Mouse (Mus musculus): ENCODE measurements around the gene Ranbp3l. TPM values are rescaled to one million over a fixed set of nuclear protein-coding genes. Genes with fewer than 3 reads are reported as not detected.

Ranbp3l gene
- not detected for polyA plus RNA-seq (2012; fragmentation: generic; extraction: Trizol)

GRCm38 (mm10) chr15:8967573-8968228 is at the start of gene Ranbp3l:
Gene Ranbp3l (plus strand): TSS chr15:8967949.
- peak within 1 kb of the TSS; percentile 72 for H3K4me2 ChIP-seq (ENCODE audit: low read depth)
- no peak within 1 kb of the TSS for H3ac ChIP-seq (ENCODE audit: control insufficient read depth, insufficient read length)
- no peaks in the 10 kb centered on the region for H3K79me2 ChIP-seq (ENCODE audit: control insufficient read depth, insufficient read depth)
- no peaks in the 10 kb centered on the region for H3K36me3 ChIP-seq (ENCODE audit: control insufficient read depth, insufficient read depth)
- no peak within 1 kb of the TSS for H3K4me3 ChIP-seq
- no peaks in the 10 kb centered on the region for H3K27me3 ChIP-seq (ENCODE audit: control insufficient read depth, insufficient read depth, insufficient read length)
- TF ChIP-seq USF1 (IDR thresholded peaks at IDR 0.05; ENCODE audit: low read depth) = no peak
- TF ChIP-seq REST (IDR thresholded peaks at IDR 0.05; ENCODE audit: insufficient read depth, insufficient read length) = no peak
- no peak for TF ChIP-seq MYOG (IDR thresholded peaks at IDR 0.05; ENCODE audit: control insufficient read depth in 1 of 3, insufficient read depth in 1 of 3, insufficient read length in 2 of 3, low read depth in 2 of 3)
- no peak for TF ChIP-seq CEBPB (IDR thresholded peaks at IDR 0.05; ENCODE audit: insufficient read depth, poor library complexity, severe bottlenecking)
- TF ChIP-seq MYOD1 (IDR thresholded peaks at IDR 0.05; ENCODE audit: control insufficient read depth in 1 of 3, insufficient read length in 2 of 3, low read depth in 2 of 3) = no peak
- TF ChIP-seq SRF (IDR thresholded peaks at IDR 0.05; ENCODE audit: control insufficient read depth, insufficient read length, low read depth) = no peak
- no peak for TF ChIP-seq POLR2A (IDR thresholded peaks at IDR 0.05; ENCODE audit: insufficient read length, low read depth)
- no peak for TF ChIP-seq E2F4 (IDR thresholded peaks at IDR 0.05; ENCODE audit: insufficient read depth)
- TF ChIP-seq TCF12 (IDR thresholded peaks at IDR 0.05; ENCODE audit: insufficient read depth, poor library complexity, severe bottlenecking) = no peak
- no peak for TF ChIP-seq MAX (IDR thresholded peaks at IDR 0.05; ENCODE audit: low read depth)
- TF ChIP-seq POLR2AphosphoS2 (IDR thresholded peaks at IDR 0.05; ENCODE audit: insufficient read length, low read depth) = no peak
- no peak for TF ChIP-seq TCF3 (IDR thresholded peaks at IDR 0.05; ENCODE audit: insufficient read length, low read depth)

GRCm38 (mm10) chr15:8930061-8930460 is 37.7 kb upstream of the Ranbp3l start:
- TF ChIP-seq CEBPB (IDR thresholded peaks at IDR 0.05; ENCODE audit: insufficient read depth, poor library complexity, severe bottlenecking) (no peak), POLR2AphosphoS2 (IDR thresholded peaks at IDR 0.05; ENCODE audit: insufficient read length, low read depth) (no peak), MYOD1 (IDR thresholded peaks at IDR 0.05; ENCODE audit: control insufficient read depth in 1 of 3, insufficient read length in 2 of 3, low read depth in 2 of 3) (no peak), E2F4 (IDR thresholded peaks at IDR 0.05; ENCODE audit: insufficient read depth) (no peak), MAX (IDR thresholded peaks at IDR 0.05; ENCODE audit: low read depth) (no peak), MYOG (IDR thresholded peaks at IDR 0.05; ENCODE audit: control insufficient read depth in 1 of 3, insufficient read depth in 1 of 3, insufficient read length in 2 of 3, low read depth in 2 of 3) (no peak), TCF3 (IDR thresholded peaks at IDR 0.05; ENCODE audit: insufficient read length, low read depth) (no peak)
- Histone ChIP-seq H3K27me3 (ENCODE audit: control insufficient read depth, insufficient read depth, insufficient read length) (no peaks in the 10 kb centered on the region), H3K79me2 (ENCODE audit: control insufficient read depth, insufficient read depth) (no peaks in the 10 kb centered on the region), H3K4me2 (ENCODE audit: low read depth) (no peak overlapping the region), H3K4me3 (no peak overlapping the region), H3ac (ENCODE audit: control insufficient read depth, insufficient read length) (no peak overlapping the region), H3K36me3 (ENCODE audit: control insufficient read depth, insufficient read depth) (no peaks in the 10 kb centered on the region)

- H3K36me3 ChIP-seq (ENCODE audit: control insufficient read depth, insufficient read depth) = no peaks in the 10 kb centered on the region
- no peak overlapping the region for H3K4me3 ChIP-seq
- no peaks in the 10 kb centered on the region for H3K27me3 ChIP-seq (ENCODE audit: control insufficient read depth, insufficient read depth, insufficient read length)
- TF ChIP-seq TCF12 (IDR thresholded peaks at IDR 0.05; ENCODE audit: insufficient read depth, poor library complexity, severe bottlenecking) (no peak), E2F4 (IDR thresholded peaks at IDR 0.05; ENCODE audit: insufficient read depth) (no peak), MYOD1 (IDR thresholded peaks at IDR 0.05; ENCODE audit: control insufficient read depth in 1 of 3, insufficient read length in 2 of 3, low read depth in 2 of 3) (no peak), MAX (IDR thresholded peaks at IDR 0.05; ENCODE audit: low read depth) (no peak), MYOG (IDR thresholded peaks at IDR 0.05; ENCODE audit: control insufficient read depth in 1 of 3, insufficient read depth in 1 of 3, insufficient read length in 2 of 3, low read depth in 2 of 3) (no peak), CEBPB (IDR thresholded peaks at IDR 0.05; ENCODE audit: insufficient read depth, poor library complexity, severe bottlenecking) (no peak), POLR2A (IDR thresholded peaks at IDR 0.05; ENCODE audit: insufficient read length, low read depth) (no peak), POLR2AphosphoS2 (IDR thresholded peaks at IDR 0.05; ENCODE audit: insufficient read length, low read depth) (no peak), SRF (IDR thresholded peaks at IDR 0.05; ENCODE audit: control insufficient read depth, insufficient read length, low read depth) (no peak), REST (IDR thresholded peaks at IDR 0.05; ENCODE audit: insufficient read depth, insufficient read length) (no peak)
- no peaks in the 10 kb centered on the region for H3K79me2 ChIP-seq (ENCODE audit: control insufficient read depth, insufficient read depth)
- H3K4me2 ChIP-seq (ENCODE audit: low read depth) = no peak overlapping the region
- no peak overlapping the region for H3ac ChIP-seq (ENCODE audit: control insufficient read depth, insufficient read length)
These were observed 30.8 kb upstream of the Ranbp3l start for GRCm38 (mm10) chr15:8936911-8937310.

- H3K36me3 ChIP-seq (ENCODE audit: control insufficient read depth, insufficient read depth) = no peaks in the 10 kb centered on the region
These were observed 26.9 kb upstream of the Ranbp3l start for GRCm38 (mm10) chr15:8940861-8941260.

More at GRCm38 (mm10) chr15:8940861-8941260, 26.9 kb upstream of the Ranbp3l start:
- no peak overlapping the region for H3K4me2 ChIP-seq (ENCODE audit: low read depth)
- no peaks in the 10 kb centered on the region for H3K27me3 ChIP-seq (ENCODE audit: control insufficient read depth, insufficient read depth, insufficient read length)
- no peak overlapping the region for H3K4me3 ChIP-seq
- no peaks in the 10 kb centered on the region for H3K79me2 ChIP-seq (ENCODE audit: control insufficient read depth, insufficient read depth)
- no peak overlapping the region for H3ac ChIP-seq (ENCODE audit: control insufficient read depth, insufficient read length)
- TF ChIP-seq REST (IDR thresholded peaks at IDR 0.05; ENCODE audit: insufficient read depth, insufficient read length) (no peak), MAX (IDR thresholded peaks at IDR 0.05; ENCODE audit: low read depth) (no peak), USF1 (IDR thresholded peaks at IDR 0.05; ENCODE audit: low read depth) (no peak), MYOG (IDR thresholded peaks at IDR 0.05; ENCODE audit: control insufficient read depth in 1 of 3, insufficient read depth in 1 of 3, insufficient read length in 2 of 3, low read depth in 2 of 3) (no peak), POLR2A (IDR thresholded peaks at IDR 0.05; ENCODE audit: insufficient read length, low read depth) (no peak), TCF12 (IDR thresholded peaks at IDR 0.05; ENCODE audit: insufficient read depth, poor library complexity, severe bottlenecking) (no peak), MYOD1 (IDR thresholded peaks at IDR 0.05; ENCODE audit: control insufficient read depth in 1 of 3, insufficient read length in 2 of 3, low read depth in 2 of 3) (no peak), TCF3 (IDR thresholded peaks at IDR 0.05; ENCODE audit: insufficient read length, low read depth) (no peak), E2F4 (IDR thresholded peaks at IDR 0.05; ENCODE audit: insufficient read depth) (no peak), POLR2AphosphoS2 (IDR thresholded peaks at IDR 0.05; ENCODE audit: insufficient read length, low read depth) (no peak), SRF (IDR thresholded peaks at IDR 0.05; ENCODE audit: control insufficient read depth, insufficient read length, low read depth) (no peak), CEBPB (IDR thresholded peaks at IDR 0.05; ENCODE audit: insufficient read depth, poor library complexity, severe bottlenecking) (no peak)

Data from myocyte (in vitro differentiated cells).